Mouse (Mus musculus) kidney, embryonic 15.5 days (tissue): ENCODE measurements around the gene Ms4a5. TPM values are rescaled to one million over a fixed set of nuclear protein-coding genes. Genes with fewer than 3 reads are reported as not detected.
"Not testable (repeated sequence)": the region's sequence is repeated elsewhere in the genome, so short reads cannot be mapped to it uniquely, and the experiment has no call there.

Experiments used
- ATAC-seq: fragments of 200-750 bp; cut with Nextera tagmentation; replicated peaks from 2 replicates; pipeline ENCODE4 v1.8.0; 2017; ENCODE audit warnings: moderate TSS enrichment; ENCODE audit not compliant: low FRiP score
- H3K27ac ChIP-seq: fragments of 300-500 bp; sonication (generic); 2 replicates; pipeline ENCODE4 v1.5.1; 2015; ENCODE audit warnings: mild to moderate bottlenecking, inconsistent platforms
- H3K27me3 ChIP-seq: fragments of 300-500 bp; sonication (generic); 2 replicates; pipeline ENCODE4 v1.6.1; 2015; ENCODE audit warnings: inconsistent platforms
- H3K36me3 ChIP-seq: fragments of 300-500 bp; sonication (generic); 2 replicates; pipeline ENCODE4 v1.6.1; 2015; ENCODE audit warnings: inconsistent platforms
- H3K4me1 ChIP-seq: fragments of 300-500 bp; sonication (generic); 2 replicates; pipeline ENCODE4 v1.6.1; 2015; ENCODE audit warnings: inconsistent platforms
- H3K4me2 ChIP-seq: fragments of 300-500 bp; sonication (generic); 2 replicates; pipeline ENCODE4 v1.6.1; 2015; ENCODE audit warnings: moderate library complexity, mild to moderate bottlenecking, inconsistent platforms
- H3K4me3 ChIP-seq: fragments of 300-500 bp; sonication (generic); replicated peaks from 2 replicates; pipeline ENCODE4 v1.5.1; 2015; ENCODE audit warnings: mild to moderate bottlenecking, inconsistent platforms
- H3K9ac ChIP-seq: fragments of 300-500 bp; sonication (generic); 2 replicates; pipeline ENCODE4 v1.6.1; 2015; ENCODE audit warnings: mild to moderate bottlenecking, inconsistent platforms
- H3K9me3 ChIP-seq: fragments of 300-500 bp; sonication (generic); replicated peaks from 2 replicates; pipeline ENCODE4 v1.6.1; 2016; ENCODE audit warnings: inconsistent platforms
- WGBS: fragments of 180-500 bp; shearing (Covaris S2); methylation state at CpG from one replicate; pipeline ENCODE4 v1.1.7; 2015; ENCODE audit warnings: mixed read lengths; 5-methylcytosine and 5-hydroxymethylcytosine counted together
- polyA plus RNA-seq: library from polyadenylated mRNA; unstranded; fragments of >200 nt; fragmentation: Nextera tagmentation; extraction: Ambion mirVana; gene quantifications from 2 replicates; pipeline ENCODE4 v1.2.1, GENCODE M21; 2015

Ms4a5 gene
- not detected in 2 replicates for polyA plus RNA-seq

GRCm38 (mm10) chr19:11283773-11284172 is at the start of gene Ms4a5:
Gene Ms4a5, minus strand, starts transcription at chr19:11283873.
- Histone ChIP-seq H3K4me1 (no peaks in the 10 kb centered on the region), H3K27ac (no peak within 1 kb of the TSS), H3K9ac (no peak within 1 kb of the TSS), H3K27me3 (no peaks in the 10 kb centered on the region), H3K9me3 (no peaks in the 10 kb centered on the region), H3K36me3 (no peaks in the 10 kb centered on the region), H3K4me3 (no peak within 1 kb of the TSS), H3K4me2 (no peak within 1 kb of the TSS)
- no peak for ATAC-seq
- 85% methylated on average over 2 of the region's 2 CpGs for WGBS

- Histone ChIP-seq H3K36me3 (no peaks in the 10 kb centered on the region), H3K9ac (no peak overlapping the region), H3K4me1 (no peaks in the 10 kb centered on the region), H3K4me3 (no peak overlapping the region), H3K27ac (no peak overlapping the region), H3K27me3 (no peaks in the 10 kb centered on the region), H3K9me3 (no peaks in the 10 kb centered on the region), H3K4me2 (no peak overlapping the region)
- no peak for ATAC-seq
- WGBS, result 83% methylated on average over 1 of the region's 1 CpGs
These were observed 37.5 kb upstream of the Ms4a5 start for GRCm38 (mm10) chr19:11321123-11321522.

- WGBS, result 80% methylated on average over 4 of the region's 4 CpGs
- Histone ChIP-seq H3K4me2 (no peak overlapping the region), H3K27ac (no peak overlapping the region), H3K36me3 (no peaks in the 10 kb centered on the region), H3K9ac (no peak overlapping the region), H3K4me3 (no peak overlapping the region), H3K27me3 (no peaks in the 10 kb centered on the region), H3K9me3 (no peaks in the 10 kb centered on the region), H3K4me1 (no peaks in the 10 kb centered on the region)
- no peak for ATAC-seq
These were observed 33.1 kb upstream of the Ms4a5 start for GRCm38 (mm10) chr19:11316786-11317185.

GRCm38 (mm10) chr19:11314354-11314753 is 30.7 kb upstream of the Ms4a5 start, which contains the start of gene Ms4a14:
Gene Ms4a14, minus strand, starts transcription at chr19:11314454.
- Histone ChIP-seq H3K27ac (no peak within 1 kb of the TSS), H3K4me2 (no peak within 1 kb of the TSS), H3K4me1 (no peaks in the 10 kb centered on the region), H3K27me3 (no peaks in the 10 kb centered on the region), H3K9me3 (no peaks in the 10 kb centered on the region), H3K4me3 (no peak within 1 kb of the TSS), H3K9ac (no peak within 1 kb of the TSS), H3K36me3 (no peaks in the 10 kb centered on the region)
- ATAC-seq, result no peak
- WGBS, result 70% methylated on average over 1 of the region's 1 CpGs

- no peak overlapping the region for H3K4me2 ChIP-seq
- H3K4me3 ChIP-seq, result no peak overlapping the region
- ATAC-seq, result no peak
- no peaks in the 10 kb centered on the region for H3K27me3 ChIP-seq
- no peaks in the 10 kb centered on the region for H3K4me1 ChIP-seq
- H3K36me3 ChIP-seq, result no peaks in the 10 kb centered on the region
- no peaks in the 10 kb centered on the region for H3K9me3 ChIP-seq
- H3K9ac ChIP-seq, result no peak overlapping the region
- H3K27ac ChIP-seq, result no peak overlapping the region
These were observed 25.2 kb upstream of the Ms4a5 start for GRCm38 (mm10) chr19:11308888-11309287.

GRCm38 (mm10) chr19:11299529-11299928 is 15.9 kb upstream of the Ms4a5 start:
- not testable (repeated sequence) for H3K9ac ChIP-seq, H3K36me3 ChIP-seq, H3K4me2 ChIP-seq, H3K27me3 ChIP-seq, H3K4me3 ChIP-seq, H3K27ac ChIP-seq, H3K9me3 ChIP-seq, ATAC-seq, H3K4me1 ChIP-seq
- 61% methylated on average over 4 of the region's 4 CpGs for WGBS

- no peak overlapping the region for H3K27ac ChIP-seq
- WGBS, result 65% methylated on average over 2 of the region's 2 CpGs
- ATAC-seq, result no peak
These were observed 15.3 kb upstream of the Ms4a5 start for GRCm38 (mm10) chr19:11298939-11299338.

GRCm38 (mm10) chr19:11293616-11294015 is 9.9 kb upstream of the Ms4a5 start:
- H3K4me1 ChIP-seq, H3K36me3 ChIP-seq, H3K9me3 ChIP-seq, H3K27ac ChIP-seq, H3K27me3 ChIP-seq, ATAC-seq, H3K9ac ChIP-seq: not testable (repeated sequence)
- WGBS, result 7% methylated on average over 3 of the region's 3 CpGs
- H3K4me3 ChIP-seq, result peak overlapping the region; percentile 43
- peak overlapping the region; percentile 58 for H3K4me2 ChIP-seq

More at GRCm38 (mm10) chr19:11298939-11299338, 15.3 kb upstream of the Ms4a5 start:
- Histone ChIP-seq H3K9me3 (no peaks in the 10 kb centered on the region), H3K4me3 (no peak overlapping the region), H3K4me2 (no peak overlapping the region), H3K27me3 (no peaks in the 10 kb centered on the region), H3K4me1 (no peaks in the 10 kb centered on the region), H3K9ac (no peak overlapping the region), H3K36me3 (no peaks in the 10 kb centered on the region)

- Histone ChIP-seq H3K36me3 (no peaks in the 10 kb centered on the region), H3K27me3 (no peaks in the 10 kb centered on the region), H3K4me2 (peak overlapping the region; percentile 58), H3K4me1 (no peaks in the 10 kb centered on the region), H3K4me3 (peak overlapping the region; percentile 43), H3K9me3 (no peaks in the 10 kb centered on the region), H3K9ac (peak overlapping the region; percentile 36), H3K27ac (0 out of 2 replicates have a peak overlapping the region, but pooled peaks have one; percentile 45)
- 11% methylated on average over 12 of the region's 12 CpGs for whole genome bisulfite sequencing
- no peak for ATAC-seq
These were observed 9.3 kb upstream of the Ms4a5 start for GRCm38 (mm10) chr19:11292990-11293389.

- Histone ChIP-seq H3K4me1 (no peaks in the 10 kb centered on the region), H3K4me2 (no peak overlapping the region), H3K27ac (no peak overlapping the region), H3K36me3 (no peaks in the 10 kb centered on the region), H3K9ac (no peak overlapping the region), H3K4me3 (no peak overlapping the region), H3K27me3 (no peaks in the 10 kb centered on the region), H3K9me3 (no peaks in the 10 kb centered on the region)
- WGBS, result 79% methylated on average over 3 of the region's 3 CpGs
- ATAC-seq, result no peak
These were observed 3.5 kb downstream of the Ms4a5 start for GRCm38 (mm10) chr19:11280223-11280622.

- Histone ChIP-seq H3K4me1 (no peaks in the 10 kb centered on the region), H3K4me3 (no peak overlapping the region), H3K27me3 (no peaks in the 10 kb centered on the region), H3K9me3 (no peaks in the 10 kb centered on the region), H3K27ac (no peak overlapping the region), H3K9ac (no peak overlapping the region), H3K36me3 (no peaks in the 10 kb centered on the region), H3K4me2 (no peak overlapping the region)
- WGBS, result 65% methylated on average over 5 of the region's 5 CpGs
- no peak for ATAC-seq
These were observed 7.2 kb downstream of the Ms4a5 start for GRCm38 (mm10) chr19:11276431-11276830.

GRCm38 (mm10) chr19:11266956-11267355 is 16.7 kb downstream of the Ms4a5 start:
- no peak overlapping the region for H3K27ac ChIP-seq
- no peaks in the 10 kb centered on the region for H3K9me3 ChIP-seq
- no peaks in the 10 kb centered on the region for H3K27me3 ChIP-seq
- no peak overlapping the region for H3K9ac ChIP-seq
- no peak overlapping the region for H3K4me3 ChIP-seq
- 72% methylated on average over 4 of the region's 4 CpGs for WGBS
- no peaks in the 10 kb centered on the region for H3K4me1 ChIP-seq
- ATAC-seq, result no peak
- H3K36me3 ChIP-seq, result no peaks in the 10 kb centered on the region
- H3K4me2 ChIP-seq, result no peak overlapping the region

- no peaks in the 10 kb centered on the region for H3K4me1 ChIP-seq
- WGBS, result 86% methylated on average over 8 of the region's 8 CpGs
- H3K4me2 ChIP-seq, result no peak within 1 kb of the TSS
- H3K36me3 ChIP-seq, result no peaks in the 10 kb centered on the region
- H3K9ac ChIP-seq, result no peak within 1 kb of the TSS
- H3K27ac ChIP-seq, result no peak within 1 kb of the TSS
- no peak within 1 kb of the TSS for H3K4me3 ChIP-seq
- H3K27me3 ChIP-seq, result no peaks in the 10 kb centered on the region
- no peak for ATAC-seq
- H3K9me3 ChIP-seq, result no peaks in the 10 kb centered on the region
These were observed 17.4 kb downstream of the Ms4a5 start, which contains the start of gene Ms4a1 for GRCm38 (mm10) chr19:11266052-11266845. Gene Ms4a1, minus strand, starts transcription at chr19:11266241.
